Mouse (Mus musculus) liver, embryonic 16.5 days (tissue): ENCODE data around the gene Yipf1. TPM values are rescaled to one million over a fixed set of nuclear protein-coding genes. Genes with fewer than 3 reads are reported as not detected.
"Not testable (repeated sequence)": the region's sequence is repeated elsewhere in the genome, so short reads cannot be mapped to it uniquely, and the experiment has no call there.

Experiments
- ATAC-seq: fragments of 200-750 bp; cut with Nextera tagmentation; 2 replicates; pipeline ENCODE4 v1.8.0; 2017; ENCODE audit warnings: low read depth, mild to moderate bottlenecking, moderate number of reproducible peaks, moderate library complexity
- H3K27ac ChIP-seq: fragments of 300-500 bp; sonication (generic); 2 replicates; pipeline ENCODE4 v1.5.1; 2014; ENCODE audit warnings: mild to moderate bottlenecking, low read length
- H3K27me3 ChIP-seq: fragments of 300-500 bp; sonication (generic); 2 replicates; pipeline ENCODE4 v1.6.1; 2014; ENCODE audit warnings: low read depth, low read length, mixed read lengths; ENCODE audit not compliant: control insufficient read depth, insufficient read depth
- H3K36me3 ChIP-seq: fragments of 300-500 bp; sonication (generic); 2 replicates; pipeline ENCODE4 v1.6.1; 2014; ENCODE audit warnings: mild to moderate bottlenecking; ENCODE audit not compliant: control insufficient read depth, insufficient read depth
- H3K4me1 ChIP-seq: fragments of 300-500 bp; sonication (generic); 2 replicates; pipeline ENCODE4 v1.6.1; 2014; ENCODE audit warnings: low read depth, low read length, mixed read lengths; ENCODE audit not compliant: control insufficient read depth
- H3K4me2 ChIP-seq: fragments of 300-500 bp; sonication (generic); 2 replicates; pipeline ENCODE4 v1.6.1; 2014; ENCODE audit warnings: low read depth, low read length, mixed read lengths
- H3K4me3 ChIP-seq: fragments of 300-500 bp; sonication (generic); 2 replicates; pipeline ENCODE4 v1.5.1; 2014; ENCODE audit warnings: low read depth, mild to moderate bottlenecking, low read length
- H3K9ac ChIP-seq: fragments of 300-500 bp; sonication (generic); 2 replicates; pipeline ENCODE4 v1.6.1; 2014; ENCODE audit warnings: low read depth, low read length
- H3K9me3 ChIP-seq: fragments of 300-500 bp; sonication (generic); replicated peaks from 2 replicates; pipeline ENCODE4 v1.6.1; 2016; ENCODE audit warnings: low read length; ENCODE audit not compliant: control insufficient read depth
- WGBS: fragments of 180-500 bp; shearing (Covaris S2); extraction: QIAGEN DNeasy Blood & Tissue Kit; methylation state at CpG from one replicate; pipeline ENCODE4 v1.1.7; 2014; ENCODE audit not compliant: insufficient replicate concordance; 5-methylcytosine and 5-hydroxymethylcytosine counted together
- polyA plus RNA-seq: library from polyadenylated mRNA; unstranded; fragments of >200 nt; fragmentation: Nextera tagmentation; extraction: Ambion mirVana; gene quantifications from 2 replicates; pipeline ENCODE4 v1.2.1, GENCODE M21; 2015

Yipf1 gene
- polyA plus RNA-seq, 1 experiment from 2014 or later, result 22.4 TPM

DNA sequence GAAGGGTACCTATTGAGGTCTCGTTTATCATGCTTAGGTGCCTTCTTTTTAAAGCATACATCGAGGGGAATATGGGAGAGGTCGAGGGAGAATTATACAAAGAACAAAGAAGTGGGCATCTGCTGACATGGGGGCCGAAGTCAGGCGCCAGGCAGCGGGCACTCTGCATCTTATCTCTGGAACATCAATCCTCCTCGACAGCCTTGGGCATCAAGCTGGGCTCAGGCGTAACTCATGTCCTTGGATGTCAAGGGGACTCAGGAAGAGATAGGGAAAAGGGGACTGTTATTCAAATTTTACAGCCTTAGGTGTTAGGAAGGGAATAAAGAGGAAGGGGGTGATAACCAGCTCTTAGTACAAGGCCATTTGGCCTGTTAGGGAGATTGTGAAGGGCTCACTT is 43.0 kb downstream of the Yipf1 start:
- H3K9ac ChIP-seq, H3K27ac ChIP-seq, H3K4me1 ChIP-seq, H3K36me3 ChIP-seq, H3K27me3 ChIP-seq, H3K4me3 ChIP-seq, H3K4me2 ChIP-seq, ATAC-seq, H3K9me3 ChIP-seq: not testable (repeated sequence)
- 57% methylated on average over 8 of the region's 8 CpGs for WGBS

DNA sequence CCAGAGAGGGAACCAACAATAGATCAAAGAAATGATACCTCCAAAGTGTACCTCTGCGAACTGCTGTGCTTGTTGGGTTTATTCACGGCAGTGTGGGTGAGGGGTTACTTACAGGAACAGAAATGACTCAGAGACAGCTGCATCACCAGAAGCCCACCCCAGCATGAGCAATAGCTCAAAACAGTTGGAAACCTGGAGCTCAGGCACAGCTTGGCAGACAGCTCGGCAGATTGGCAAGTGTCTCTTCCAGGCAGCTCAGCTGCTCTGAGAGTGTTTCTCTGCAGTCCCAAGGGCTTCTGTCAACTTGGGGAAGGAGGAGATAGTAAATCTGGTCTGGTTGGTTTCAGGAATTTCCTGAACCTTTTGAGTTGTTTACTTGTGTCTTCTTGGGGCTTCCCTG is 44.3 kb downstream of the Yipf1 start:
- Histone ChIP-seq H3K9me3 (no peaks in the 10 kb centered on the region), H3K27ac (no peak overlapping the region), H3K4me1 (no peaks in the 10 kb centered on the region; the same call in 1 of the 2 replicates), H3K4me2 (no peak overlapping the region), H3K4me3 (no peak overlapping the region), H3K9ac (no peak overlapping the region), H3K36me3 (no peaks in the 10 kb centered on the region), H3K27me3 (no peaks in the 10 kb centered on the region)
- no peak for ATAC-seq
- 68% methylated on average over 3 of the region's 3 CpGs for whole genome bisulfite sequencing

DNA sequence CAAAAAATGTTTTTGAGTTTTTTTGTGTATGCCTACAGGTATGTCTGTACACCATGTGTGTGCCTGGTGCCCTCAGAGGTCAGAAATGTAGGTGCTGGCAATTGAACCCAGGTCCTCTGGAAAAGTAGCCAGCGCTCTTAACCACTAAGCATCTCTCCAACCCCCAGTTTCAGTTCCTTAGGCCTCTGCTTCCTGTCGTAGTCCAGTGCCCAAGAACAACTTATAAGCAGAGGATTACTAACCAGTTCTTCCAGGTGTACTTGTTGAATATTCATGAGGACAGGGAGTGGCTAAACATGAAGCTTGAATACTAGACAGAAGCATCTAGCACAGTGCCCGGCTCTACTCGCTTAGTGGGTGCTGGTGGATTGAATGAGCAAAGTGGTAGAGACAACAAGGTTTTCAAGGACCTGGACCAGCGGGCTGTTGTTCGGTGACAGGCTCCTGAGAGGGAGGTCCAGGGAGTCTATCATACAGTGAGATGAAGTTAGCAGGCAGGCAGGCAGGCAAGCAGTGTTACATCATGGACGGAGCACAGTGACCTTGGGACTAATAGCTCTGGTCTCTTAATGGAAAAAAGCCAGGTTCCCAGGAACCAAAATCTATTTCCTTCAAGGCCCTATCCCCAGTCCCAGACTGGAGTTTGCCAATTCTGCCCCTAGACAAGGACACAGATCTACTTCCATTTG is 46.4 kb downstream of the Yipf1 start:
- Histone ChIP-seq H3K4me1 (no peaks in the 10 kb centered on the region; the same call in 1 of the 2 replicates), H3K36me3 (no peaks in the 10 kb centered on the region), H3K9me3 (no peaks in the 10 kb centered on the region), H3K9ac (no peak overlapping the region), H3K27me3 (no peaks in the 10 kb centered on the region), H3K27ac (no peak overlapping the region), H3K4me2 (no peak overlapping the region), H3K4me3 (no peak overlapping the region)
- WGBS, result 66% methylated on average over 7 of the region's 7 CpGs
- ATAC-seq, result no peak

DNA sequence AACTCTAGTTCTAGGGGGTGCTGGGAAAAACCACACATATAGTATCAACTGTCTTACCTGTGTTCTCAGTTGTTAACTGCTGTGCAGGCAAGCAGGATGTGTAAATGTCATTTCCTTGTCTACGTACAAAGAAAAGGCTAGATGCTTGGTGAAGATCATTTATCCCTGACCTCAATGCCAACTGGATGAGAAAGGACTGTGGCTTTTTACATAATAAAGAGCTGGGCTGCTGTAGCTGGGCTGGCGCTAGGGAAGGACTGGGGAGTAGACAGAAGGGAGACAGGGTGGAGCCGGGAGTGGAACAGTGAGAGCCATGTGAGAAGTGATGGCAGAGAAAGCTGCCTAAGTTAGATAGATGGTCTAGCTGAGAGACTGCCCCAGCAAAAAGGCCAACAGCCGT is 48.6 kb downstream of the Yipf1 start:
- H3K27ac ChIP-seq, result no peak overlapping the region
- H3K9me3 ChIP-seq, result no peaks in the 10 kb centered on the region
- WGBS, result 60% methylated on average over 4 of the region's 4 CpGs
- H3K4me3 ChIP-seq, result no peak overlapping the region
- no peak overlapping the region for H3K9ac ChIP-seq
- H3K4me2 ChIP-seq, result no peak overlapping the region
- H3K27me3 ChIP-seq, result no peaks in the 10 kb centered on the region
- H3K36me3 ChIP-seq, result no peaks in the 10 kb centered on the region
- H3K4me1 ChIP-seq, result no peaks in the 10 kb centered on the region; the same call in 1 of the 2 replicates
- no peak for ATAC-seq

DNA sequence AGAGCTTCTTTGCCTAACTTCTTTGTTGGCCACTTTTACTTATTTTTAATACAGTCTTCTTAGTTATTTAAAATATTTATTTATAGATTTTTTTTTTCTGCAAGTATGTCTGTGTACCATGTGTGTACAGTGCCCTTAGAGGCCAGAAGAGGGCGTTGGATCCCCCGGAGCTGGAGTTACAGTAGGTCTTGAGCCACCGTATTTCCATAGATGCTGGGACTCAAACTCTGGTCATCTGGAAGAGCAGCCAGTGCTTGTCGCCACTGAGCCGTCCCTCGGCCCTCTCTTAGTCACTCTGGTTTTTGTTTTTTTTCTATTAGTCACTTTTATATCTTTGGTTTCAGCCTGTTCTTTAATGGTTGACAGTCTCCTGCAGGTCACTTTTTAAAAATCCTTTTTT is 49.4 kb downstream of the Yipf1 start:
- Histone ChIP-seq H3K4me2 (no peak overlapping the region), H3K27me3 (no peaks in the 10 kb centered on the region), H3K27ac (no peak overlapping the region), H3K4me1 (peaks cover 3% of the 10 kb centered on the region), H3K9ac (no peak overlapping the region), H3K36me3 (no peaks in the 10 kb centered on the region), H3K4me3 (no peak overlapping the region), H3K9me3 (no peaks in the 10 kb centered on the region)
- ATAC-seq, result no peak
- 66% methylated on average over 6 of the region's 6 CpGs for WGBS

DNA sequence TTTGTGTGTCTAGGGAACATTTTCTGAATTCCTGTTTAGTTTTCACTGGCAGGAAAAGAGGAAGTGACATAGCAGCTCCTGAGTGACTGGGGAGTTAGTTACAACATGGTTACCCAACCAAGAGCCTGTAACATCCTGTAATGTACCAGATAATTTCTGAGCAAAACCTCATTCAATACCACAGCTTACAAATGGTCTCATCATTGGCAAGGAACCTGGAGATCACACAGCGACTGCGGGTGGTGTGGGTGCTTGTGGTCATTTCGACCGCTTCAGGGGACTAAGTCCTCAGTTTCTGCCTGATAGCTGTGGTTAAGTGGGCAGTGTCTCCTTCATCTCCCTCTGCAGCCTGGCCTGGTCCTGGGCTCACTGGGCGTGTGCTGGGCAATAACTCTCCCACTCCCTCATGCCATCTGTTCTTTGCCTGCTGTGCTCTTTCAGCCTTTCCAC is 50.1 kb downstream of the Yipf1 start:
- Histone ChIP-seq H3K4me3 (no peak overlapping the region), H3K4me2 (no peak overlapping the region), H3K4me1 (peaks cover 6% of the 10 kb centered on the region), H3K9me3 (no peaks in the 10 kb centered on the region), H3K9ac (no peak overlapping the region), H3K27me3 (no peaks in the 10 kb centered on the region), H3K27ac (peak overlapping the region; percentile 62; the same call in 1 of the 2 replicates), H3K36me3 (no peaks in the 10 kb centered on the region)
- no peak for ATAC-seq
- 34% methylated on average over 5 of the region's 5 CpGs for WGBS

DNA sequence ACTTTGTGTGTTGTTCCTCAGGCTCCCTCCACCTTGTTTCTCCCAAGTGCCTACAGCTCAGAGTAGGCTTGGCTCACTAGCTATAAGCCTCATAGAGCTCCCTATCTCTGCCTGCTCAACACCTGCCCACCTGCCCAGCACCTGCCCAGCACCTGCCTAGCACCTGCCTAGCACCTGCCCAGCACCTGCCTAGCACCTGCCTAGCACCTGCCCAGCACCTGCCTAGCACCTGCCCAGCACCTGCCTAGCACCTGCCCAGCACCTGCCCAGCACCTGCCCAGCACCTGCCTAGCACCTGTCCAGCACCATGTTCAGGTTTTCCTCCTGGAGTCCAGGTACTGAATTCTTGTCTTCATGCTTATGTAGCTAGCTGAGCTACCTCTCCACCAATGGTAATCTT is 52.2 kb downstream of the Yipf1 start:
- H3K36me3 ChIP-seq, H3K27ac ChIP-seq, H3K9me3 ChIP-seq, H3K4me2 ChIP-seq, ATAC-seq, H3K4me1 ChIP-seq, H3K9ac ChIP-seq, H3K4me3 ChIP-seq, H3K27me3 ChIP-seq: not testable (repeated sequence)

DNA sequence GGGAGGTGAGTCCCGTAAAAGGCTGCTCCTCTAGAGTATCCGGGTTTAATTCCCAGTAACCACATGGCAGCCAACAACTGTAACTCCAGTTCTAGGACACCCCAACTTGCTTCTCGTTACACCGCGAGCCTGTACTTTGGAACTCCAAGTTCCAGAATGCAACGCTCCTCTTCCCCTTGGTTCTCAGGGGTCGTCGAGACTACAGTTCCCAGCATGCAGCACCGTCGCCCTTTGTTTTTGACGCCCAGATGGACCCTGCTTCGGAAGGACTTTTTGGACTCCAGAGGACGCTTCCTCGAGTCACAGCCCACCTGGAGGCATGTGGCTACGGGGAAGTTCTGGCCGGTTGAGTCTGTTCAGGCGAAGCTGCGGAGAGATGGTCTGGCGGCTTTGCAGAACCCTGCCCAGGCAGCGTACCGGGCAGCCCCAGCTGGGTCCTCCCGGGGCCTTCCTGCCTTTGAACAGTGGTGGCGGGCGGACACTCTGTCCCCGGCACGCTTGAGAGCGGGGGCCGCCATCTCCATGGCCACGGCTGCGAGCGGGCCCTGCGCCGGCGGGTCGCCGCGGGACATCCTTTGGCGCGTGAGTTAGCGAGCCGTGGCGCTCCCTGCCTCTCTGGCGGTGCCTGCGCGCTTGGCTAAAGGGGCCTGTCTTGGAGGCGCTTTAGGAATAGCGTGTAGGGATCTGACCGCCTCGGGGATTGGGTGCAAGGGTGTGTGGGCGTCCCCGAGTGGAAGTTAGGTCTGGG is 53.6 kb downstream of the Yipf1 start, which contains the start of gene Ndc1:
Gene Ndc1 (plus strand): TSS at position 218 of the 748 bp plus-strand sequence.
- Histone ChIP-seq H3K4me3 (peak within 1 kb of the TSS; percentile 86), H3K4me2 (peak within 1 kb of the TSS; percentile 83), H3K27me3 (no peaks in the 10 kb centered on the region), H3K9ac (peak within 1 kb of the TSS; percentile 82), H3K4me1 (peaks cover 6% of the 10 kb centered on the region), H3K27ac (peak within 1 kb of the TSS; percentile 72), H3K36me3 (peaks cover 7% of the 10 kb centered on the region; the same call in 1 of the 2 replicates), H3K9me3 (no peaks in the 10 kb centered on the region)
- under 1% methylated on average over 51 of the region's 51 CpGs for WGBS
- peak; percentile 96 for ATAC-seq

DNA sequence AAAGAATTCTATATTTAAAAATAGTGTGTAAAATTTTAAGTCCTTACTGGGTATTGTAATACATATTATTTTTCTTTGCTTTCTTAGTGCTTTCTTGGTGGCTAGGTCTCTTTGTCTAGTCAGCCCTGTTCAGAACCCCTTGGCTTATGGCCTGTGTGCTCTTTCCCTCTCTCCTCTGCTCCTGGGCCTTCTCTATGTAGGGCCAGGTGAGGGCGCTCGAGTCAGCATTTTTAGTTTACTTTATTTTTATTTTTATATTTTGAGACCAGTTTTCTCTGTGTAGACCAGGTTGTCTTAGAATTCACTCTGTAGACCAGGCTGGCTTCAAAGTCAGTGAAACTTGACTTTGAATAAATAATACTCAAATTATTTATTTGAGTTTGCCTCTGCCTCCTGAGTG is 58.1 kb downstream of the Yipf1 start:
- 48% methylated on average over 2 of the region's 2 CpGs for WGBS

More for the DNA sequence above, 58.1 kb downstream of the Yipf1 start:
- no peaks in the 10 kb centered on the region for H3K9me3 ChIP-seq
- peaks cover 9% of the 10 kb centered on the region for H3K4me1 ChIP-seq
- peaks cover 32% of the 10 kb centered on the region for H3K36me3 ChIP-seq
- no peak overlapping the region for H3K27ac ChIP-seq
- no peak for ATAC-seq
- no peak overlapping the region for H3K4me3 ChIP-seq
- no peaks in the 10 kb centered on the region for H3K27me3 ChIP-seq
- no peak overlapping the region for H3K9ac ChIP-seq
- no peak overlapping the region for H3K4me2 ChIP-seq
